Mouse (Mus musculus): Measurements from ENCODE around the gene Zzz3. TPM values are rescaled to one million over a fixed set of nuclear protein-coding genes. Genes with fewer than 3 reads are reported as not detected.
"Not testable (repeated sequence)": the region's sequence is repeated elsewhere in the genome, so short reads cannot be mapped to it uniquely, and the experiment has no call there.

Zzz3 gene
- polyA plus RNA-seq, 1 experiment from 2014 or later: 27.9 TPM

DNA sequence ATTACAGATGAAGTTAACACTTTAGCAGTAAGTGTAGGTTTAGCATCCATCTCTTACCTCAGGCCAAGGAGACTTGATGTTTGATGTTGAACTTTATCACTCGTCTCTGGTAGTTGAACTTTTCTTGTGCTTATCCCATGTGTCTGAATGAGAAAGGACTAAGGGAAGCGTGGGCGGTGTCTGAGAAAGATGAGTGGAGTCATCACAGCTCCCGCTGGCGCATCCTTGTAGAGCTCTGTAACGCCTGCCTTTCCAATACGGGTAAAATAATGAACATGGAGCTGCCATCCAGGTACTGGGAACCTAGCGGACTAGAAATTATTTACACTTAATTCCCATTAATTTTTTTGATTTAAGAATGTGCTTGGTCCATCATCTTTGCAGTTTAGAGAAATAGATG lies 33.7 kb downstream of the Zzz3 start:
- WGBS (ENCODE audit: missing documents): 97% methylated on average over 8 of the region's 8 CpGs
- no peak overlapping the region for H3K27ac ChIP-seq
- peaks cover 16% of the 10 kb centered on the region for H3K36me3 ChIP-seq (ENCODE audit: inconsistent target)
- no peak overlapping the region for H3K4me3 ChIP-seq (ENCODE audit: inconsistent target)
- H3K79me2 ChIP-seq (ENCODE audit: inconsistent target): peaks cover 65% of the 10 kb centered on the region; the same call in 1 of the 2 replicates

GRCm38 (mm10) chr3:152432677-152433076 lies 37.4 kb downstream of the Zzz3 start:
- Histone ChIP-seq H3K27ac (no peak overlapping the region), H3K4me3 (ENCODE audit: inconsistent target) (no peak overlapping the region), H3K79me2 (ENCODE audit: inconsistent target) (peaks cover 89% of the 10 kb centered on the region; the same call in 1 of the 2 replicates), H3K36me3 (ENCODE audit: inconsistent target) (peaks cover 16% of the 10 kb centered on the region)
- 91% methylated on average over 7 of the region's 7 CpGs for WGBS (ENCODE audit: missing documents)

DNA sequence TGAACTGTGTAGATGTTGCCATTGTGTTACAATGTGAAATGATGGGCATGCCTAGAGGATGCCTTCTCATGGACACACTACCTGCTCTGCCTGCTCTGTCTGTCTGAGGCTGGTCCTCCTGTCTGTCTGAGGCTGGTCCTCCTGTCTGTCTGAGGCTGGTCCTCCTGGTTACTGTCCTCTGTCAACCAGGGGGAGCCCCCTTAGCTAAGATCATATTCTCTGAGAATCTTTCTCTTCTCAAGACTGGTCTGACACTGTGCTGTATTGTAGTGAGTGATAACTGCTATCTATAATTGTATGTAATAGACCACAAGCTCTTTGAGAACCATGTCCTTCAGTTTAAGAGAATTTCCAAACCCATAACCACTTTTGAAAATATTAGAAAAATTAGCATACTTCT lies 40.3 kb downstream of the Zzz3 start:
- Histone ChIP-seq H3K36me3 (ENCODE audit: inconsistent target) (no peaks in the 10 kb centered on the region; the same call in 1 of the 2 replicates), H3K27ac (no peak overlapping the region), H3K4me3 (ENCODE audit: inconsistent target) (no peak overlapping the region), H3K79me2 (ENCODE audit: inconsistent target) (peaks cover 98% of the 10 kb centered on the region)

GRCm38 (mm10) chr3:152438068-152438467 lies 42.8 kb downstream of the Zzz3 start:
- no peak overlapping the region for H3K27ac ChIP-seq
- H3K4me3 ChIP-seq (ENCODE audit: inconsistent target): no peak overlapping the region
- 95% methylated on average over 7 of the region's 7 CpGs for WGBS (ENCODE audit: missing documents)
- H3K36me3 ChIP-seq (ENCODE audit: inconsistent target): no peaks in the 10 kb centered on the region
- peaks cover 98% of the 10 kb centered on the region for H3K79me2 ChIP-seq (ENCODE audit: inconsistent target)

DNA sequence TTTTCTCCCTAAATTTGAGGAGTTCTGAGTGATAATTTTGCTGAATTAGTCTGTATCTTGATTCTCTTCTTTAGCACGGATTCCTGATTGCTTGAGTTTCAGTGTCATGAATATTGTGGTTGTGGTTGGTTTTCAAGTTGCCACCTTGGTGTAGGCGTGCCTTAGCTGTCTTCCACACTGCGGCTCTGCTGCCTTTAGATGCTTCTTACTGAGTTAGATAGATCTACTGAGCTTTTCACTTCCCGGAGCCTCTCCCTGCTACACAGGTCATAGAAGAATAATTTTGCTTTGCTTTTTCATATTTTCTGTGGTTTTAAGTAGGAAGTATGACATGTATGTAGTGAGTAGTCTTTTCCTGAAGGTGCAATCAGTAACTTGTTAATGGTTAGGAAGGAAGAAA lies 47.5 kb downstream of the Zzz3 start:
- Histone ChIP-seq H3K36me3 (ENCODE audit: inconsistent target) (peaks cover 16% of the 10 kb centered on the region; the same call in 1 of the 2 replicates), H3K27ac (no peak overlapping the region), H3K4me3 (ENCODE audit: inconsistent target) (no peak overlapping the region), H3K79me2 (ENCODE audit: inconsistent target) (peaks cover 98% of the 10 kb centered on the region)
- 89% methylated on average over 4 of the region's 4 CpGs for WGBS (ENCODE audit: missing documents)

DNA sequence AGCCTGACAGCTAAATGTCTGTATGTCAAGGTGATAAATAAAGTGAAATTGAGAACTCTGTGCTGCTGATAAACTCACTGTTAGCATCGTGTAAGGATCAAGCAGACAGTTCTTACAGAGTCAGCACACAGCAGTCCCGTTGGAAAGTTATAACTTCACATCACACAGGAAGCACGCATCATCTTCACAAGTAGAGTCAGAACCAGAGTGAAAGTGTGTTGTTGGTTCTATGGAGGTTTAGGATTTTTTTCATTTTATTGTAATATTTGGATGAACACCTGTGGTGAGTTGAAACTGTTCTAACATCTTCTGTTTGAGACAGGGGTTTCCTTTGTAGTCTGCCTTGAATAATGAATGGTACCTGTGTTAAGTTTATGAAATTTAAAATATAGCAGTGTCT lies 48.8 kb downstream of the Zzz3 start:
- WGBS (ENCODE audit: missing documents): 86% methylated on average over 3 of the region's 3 CpGs
- H3K79me2 ChIP-seq (ENCODE audit: inconsistent target): peaks cover 85% of the 10 kb centered on the region
- H3K4me3 ChIP-seq (ENCODE audit: inconsistent target): no peak overlapping the region
- no peak overlapping the region for H3K27ac ChIP-seq
- H3K36me3 ChIP-seq (ENCODE audit: inconsistent target): peaks cover 21% of the 10 kb centered on the region

GRCm38 (mm10) chr3:152446966-152447365 lies 51.7 kb downstream of the Zzz3 start:
- WGBS (ENCODE audit: missing documents): 100% methylated on average over 1 of the region's 1 CpGs

GRCm38 (mm10) chr3:152453163-152453562 lies 57.9 kb downstream of the Zzz3 start:
- no peak overlapping the region for H3K27ac ChIP-seq
- H3K36me3 ChIP-seq (ENCODE audit: inconsistent target): peaks cover 84% of the 10 kb centered on the region
- H3K4me3 ChIP-seq (ENCODE audit: inconsistent target): no peak overlapping the region
- no peaks in the 10 kb centered on the region for H3K79me2 ChIP-seq (ENCODE audit: inconsistent target)
- WGBS (ENCODE audit: missing documents): 100% methylated on average over 2 of the region's 4 CpGs

More at GRCm38 (mm10) chr3:152446966-152447365, 51.7 kb downstream of the Zzz3 start:
- H3K36me3 ChIP-seq (ENCODE audit: inconsistent target): peaks cover 46% of the 10 kb centered on the region
- peaks cover 59% of the 10 kb centered on the region for H3K79me2 ChIP-seq (ENCODE audit: inconsistent target)
- no peak overlapping the region for H3K27ac ChIP-seq
- H3K4me3 ChIP-seq (ENCODE audit: inconsistent target): no peak overlapping the region

- no peak overlapping the region for H3K4me3 ChIP-seq (ENCODE audit: inconsistent target)
- H3K36me3 ChIP-seq (ENCODE audit: inconsistent target): peaks cover 72% of the 10 kb centered on the region
- H3K27ac ChIP-seq: no peak overlapping the region
- H3K79me2 ChIP-seq (ENCODE audit: inconsistent target): no peaks in the 10 kb centered on the region
- WGBS (ENCODE audit: missing documents): 81% methylated on average over 2 of the region's 2 CpGs
Observed at GRCm38 (mm10) chr3:152457308-152458035, 62.2 kb downstream of the Zzz3 start.

DNA sequence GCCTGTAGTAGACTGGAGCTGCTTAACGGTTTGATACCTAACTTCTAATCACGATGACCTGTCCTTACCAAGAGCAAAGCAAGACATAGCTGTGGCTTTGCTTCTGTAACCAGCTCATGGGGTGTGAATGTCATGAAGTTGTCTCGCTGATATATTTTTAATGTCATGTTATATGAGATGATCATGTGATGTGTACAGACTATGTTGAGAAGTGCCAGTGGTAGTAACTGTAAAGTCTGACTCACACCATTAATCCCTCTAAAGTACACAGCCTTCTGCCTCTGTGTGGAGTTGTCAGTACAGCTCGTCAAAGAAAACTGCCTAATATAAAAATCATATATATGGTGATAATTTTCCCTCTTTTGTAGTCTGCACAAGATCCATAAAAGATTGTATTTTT lies 63.6 kb downstream of the Zzz3 start:
- H3K27ac ChIP-seq; H3K79me2 ChIP-seq (ENCODE audit: inconsistent target); H3K4me3 ChIP-seq (ENCODE audit: inconsistent target): not testable (repeated sequence)
- peaks cover 64% of the 10 kb centered on the region for H3K36me3 ChIP-seq (ENCODE audit: inconsistent target)
- 87% methylated on average over 4 of the region's 4 CpGs for WGBS (ENCODE audit: missing documents)

DNA sequence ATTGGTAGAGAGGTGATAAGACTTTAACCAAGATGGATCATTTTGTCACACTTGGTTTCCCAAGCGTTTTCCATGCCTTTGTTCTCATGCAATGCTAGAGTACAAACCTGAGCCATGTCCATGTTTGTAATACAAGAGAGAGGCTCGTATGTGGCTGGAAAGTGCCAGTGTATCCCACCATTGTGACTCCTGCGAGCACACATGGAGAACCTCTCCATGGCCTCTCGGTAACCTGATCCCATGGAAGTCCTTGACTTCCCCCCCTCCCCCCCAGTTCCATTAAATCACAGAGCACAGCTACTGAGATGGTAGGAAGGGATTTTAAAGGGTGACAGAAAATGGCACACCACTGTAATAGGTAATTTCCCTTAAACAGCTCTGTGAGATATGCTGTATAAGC lies 65.5 kb downstream of the Zzz3 start:
- no peak overlapping the region for H3K27ac ChIP-seq
- no peak overlapping the region for H3K4me3 ChIP-seq (ENCODE audit: inconsistent target)
- H3K36me3 ChIP-seq (ENCODE audit: inconsistent target): peaks cover 45% of the 10 kb centered on the region
- WGBS (ENCODE audit: missing documents): 98% methylated on average over 4 of the region's 4 CpGs
- no peaks in the 10 kb centered on the region for H3K79me2 ChIP-seq (ENCODE audit: inconsistent target)

DNA sequence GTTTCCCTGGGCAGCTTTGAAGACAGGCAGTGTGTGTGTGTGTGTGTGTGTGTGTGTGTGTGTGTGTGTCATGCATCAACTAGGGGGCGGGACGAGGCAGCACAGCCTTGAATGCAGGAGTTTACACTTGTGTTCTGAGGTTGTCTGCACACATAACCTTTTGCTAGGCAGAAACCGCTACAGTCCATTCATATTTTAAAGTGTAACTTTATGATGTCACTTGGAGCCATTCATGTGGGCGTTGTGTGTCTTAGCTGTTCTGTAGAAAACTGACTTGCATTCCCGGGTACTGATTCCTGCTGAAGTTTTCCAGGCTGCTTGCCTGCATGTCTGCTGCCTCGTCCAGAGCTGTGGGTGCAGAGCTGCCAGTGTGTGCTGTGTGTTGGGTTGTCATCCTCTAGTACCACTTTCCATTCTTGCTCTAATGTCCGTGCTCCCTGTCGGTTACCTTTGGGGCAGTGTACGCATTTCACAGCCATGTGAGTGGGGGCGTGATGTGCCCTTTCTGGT lies 66.8 kb downstream of the Zzz3 start:
- Histone ChIP-seq H3K79me2 (ENCODE audit: inconsistent target) (no peaks in the 10 kb centered on the region), H3K36me3 (ENCODE audit: inconsistent target) (peaks cover 33% of the 10 kb centered on the region), H3K4me3 (ENCODE audit: inconsistent target) (no peak overlapping the region), H3K27ac (no peak overlapping the region)
- 97% methylated on average over 10 of the region's 10 CpGs for WGBS (ENCODE audit: missing documents)

DNA sequence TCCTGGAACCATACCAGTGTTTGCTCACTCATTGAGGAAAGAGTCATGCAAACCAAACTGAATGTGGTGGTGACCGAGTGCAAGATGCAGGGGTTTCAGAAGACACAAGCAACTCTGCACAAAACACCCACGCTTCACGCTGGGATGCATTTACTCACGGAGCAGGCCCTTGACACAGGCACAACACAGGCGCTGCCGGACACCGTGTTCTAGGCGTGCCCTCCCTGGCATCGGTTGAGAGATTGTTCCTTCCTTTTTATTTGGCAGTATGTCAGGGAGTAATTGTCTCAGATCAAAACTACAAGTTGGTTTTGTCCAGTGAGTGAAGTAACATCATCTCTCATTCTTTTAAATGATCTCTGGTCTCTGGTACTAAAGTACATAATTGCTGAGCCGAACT lies 67.6 kb downstream of the Zzz3 start:
- no peak overlapping the region for H3K27ac ChIP-seq
- H3K79me2 ChIP-seq (ENCODE audit: inconsistent target): no peaks in the 10 kb centered on the region
- no peak overlapping the region for H3K4me3 ChIP-seq (ENCODE audit: inconsistent target)
- 96% methylated on average over 10 of the region's 10 CpGs for WGBS (ENCODE audit: missing documents)
- H3K36me3 ChIP-seq (ENCODE audit: inconsistent target): peaks cover 25% of the 10 kb centered on the region

- Histone ChIP-seq H3K27ac (no peak overlapping the region), H3K36me3 (ENCODE audit: inconsistent target) (peaks cover 23% of the 10 kb centered on the region), H3K79me2 (ENCODE audit: inconsistent target) (no peaks in the 10 kb centered on the region), H3K4me3 (ENCODE audit: inconsistent target) (no peak overlapping the region)
- WGBS (ENCODE audit: missing documents): 100% methylated on average over 3 of the region's 3 CpGs
Observed at GRCm38 (mm10) chr3:152464462-152464861, 69.2 kb downstream of the Zzz3 start.

DNA sequence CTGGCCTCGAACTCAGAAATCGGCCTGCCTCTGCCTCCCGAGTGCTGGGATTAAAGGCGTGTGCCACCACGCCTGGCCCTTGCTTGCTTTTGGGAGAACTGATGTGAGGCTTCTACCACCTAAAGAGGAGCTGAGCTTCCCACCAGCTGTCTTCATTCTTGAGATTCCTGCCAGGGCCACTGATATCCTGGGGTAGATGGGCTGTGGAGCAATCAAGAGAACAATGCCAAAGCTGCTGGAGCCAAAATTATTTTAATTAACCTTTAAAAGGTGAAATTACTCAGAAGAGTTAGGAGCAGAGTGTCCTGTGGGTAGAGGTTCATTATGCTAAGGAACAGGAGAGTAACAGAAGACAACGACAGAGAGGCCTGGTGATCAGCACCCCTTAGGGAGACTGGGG lies 70.1 kb downstream of the Zzz3 start:
- Histone ChIP-seq H3K79me2 (ENCODE audit: inconsistent target) (no peaks in the 10 kb centered on the region), H3K4me3 (ENCODE audit: inconsistent target) (no peak overlapping the region), H3K36me3 (ENCODE audit: inconsistent target) (peaks cover 15% of the 10 kb centered on the region), H3K27ac (no peak overlapping the region)
- WGBS (ENCODE audit: missing documents): 98% methylated on average over 4 of the region's 6 CpGs

Measured in macrophage (primary cell).